Mouse (Mus musculus): ENCODE measurements at regions not wholly inside any gene's neighbourhood (a gene's known extent, or its start where the extent isn't known, plus 50 kb on each side); places are given as distances from the start of the nearest gene placed in this dataset.

DNA sequence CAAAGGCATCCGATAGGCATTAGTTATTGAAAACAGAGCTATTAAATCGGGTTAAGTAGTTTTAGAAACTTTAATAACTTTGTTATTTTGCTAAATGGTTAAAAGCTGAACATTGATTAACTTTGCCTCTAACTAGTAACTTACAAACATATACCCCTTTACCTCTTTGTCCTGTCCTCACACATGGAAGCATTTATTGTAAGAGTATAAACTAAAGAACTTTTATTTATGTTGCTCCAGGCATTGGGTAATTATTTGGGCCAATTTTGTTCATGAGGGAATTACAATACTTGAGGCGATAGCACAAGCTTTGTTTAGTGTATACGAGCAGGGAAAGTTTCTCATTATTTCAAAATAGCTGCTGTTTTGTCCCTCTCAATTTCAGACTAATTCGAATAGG is 328.4 kb upstream of the Gm9008 start:
- no peak for DNase-seq

DNA sequence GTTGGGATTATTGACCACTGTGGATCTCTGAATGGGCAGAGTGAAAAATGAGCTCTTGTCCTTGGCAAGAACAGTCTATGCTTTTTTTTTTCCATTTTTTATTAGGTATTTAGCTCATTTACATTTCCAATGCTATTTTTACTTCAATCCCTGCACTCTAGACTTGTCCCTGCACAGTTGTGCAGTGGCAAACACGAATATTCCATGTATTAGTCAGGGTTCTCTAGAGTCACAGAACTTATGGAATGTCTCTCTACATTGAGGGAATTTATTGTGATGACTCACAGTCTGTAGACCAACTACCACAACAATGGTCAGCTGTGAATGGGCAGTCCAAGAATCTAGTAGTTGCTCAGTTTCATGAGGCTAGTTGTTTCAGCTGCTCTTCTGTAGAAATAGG is 305.4 kb upstream of the Gm9008 start:
- DNase-seq: no peak

DNA sequence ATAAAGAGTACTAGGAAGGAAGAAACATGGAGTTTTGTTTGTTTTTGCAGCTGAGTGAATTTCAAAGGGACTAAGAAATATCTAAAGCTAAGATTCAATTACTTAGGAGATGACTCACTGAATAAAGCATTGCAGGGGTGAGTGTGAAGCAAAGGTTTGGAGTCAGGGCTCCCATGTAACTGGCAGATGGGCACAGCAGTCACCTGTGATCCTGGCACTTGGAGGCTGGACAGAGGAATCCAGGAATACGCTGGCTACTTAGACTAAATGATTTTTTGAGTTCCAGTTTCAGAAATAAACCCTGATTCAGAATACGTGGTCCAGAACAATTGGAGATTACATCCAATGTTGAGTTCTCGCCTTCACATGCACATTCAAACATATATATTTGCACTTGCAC is 282.6 kb upstream of the Gm9008 start:
- DNase-seq: no peak

DNA sequence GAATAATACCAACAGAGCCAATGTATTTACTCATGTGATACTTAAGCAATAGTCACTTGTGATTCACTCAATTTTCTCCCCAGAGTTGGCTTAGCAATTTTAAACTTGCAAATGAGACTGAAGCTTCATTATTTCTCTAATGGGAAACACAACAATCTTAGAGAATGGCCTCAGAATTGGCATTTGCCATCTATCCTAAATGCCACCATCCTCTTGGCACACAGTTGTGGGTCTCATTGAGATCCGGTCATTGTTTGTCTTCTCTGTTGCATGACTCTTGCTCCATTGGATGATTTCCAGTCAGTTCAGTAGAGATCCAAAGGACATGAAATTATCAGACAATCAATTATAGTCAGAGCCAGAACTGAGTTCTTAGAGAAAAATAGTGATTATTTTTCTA is 280.6 kb upstream of the Gm9008 start:
- no peak for DNase-seq

DNA sequence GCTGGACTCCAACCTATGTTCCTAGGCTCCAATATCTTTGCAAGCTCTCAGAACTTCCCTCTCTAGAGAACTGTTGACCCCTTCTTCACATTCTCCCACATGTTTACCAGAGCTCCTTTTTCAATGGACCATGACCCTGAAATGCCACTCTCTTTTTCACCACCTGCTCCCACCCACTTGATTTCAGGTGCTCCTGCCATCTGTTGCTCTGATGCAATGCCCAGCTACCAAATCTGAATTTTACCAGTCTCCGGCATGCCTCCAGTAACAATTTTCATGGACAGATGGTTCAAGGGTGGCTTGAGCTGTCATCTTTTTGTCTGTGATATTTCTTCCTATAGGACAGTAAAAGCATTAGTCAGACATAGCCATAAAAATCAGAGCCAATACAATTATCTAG is 279.5 kb upstream of the Gm9008 start:
- no peak for DNase-seq

DNA sequence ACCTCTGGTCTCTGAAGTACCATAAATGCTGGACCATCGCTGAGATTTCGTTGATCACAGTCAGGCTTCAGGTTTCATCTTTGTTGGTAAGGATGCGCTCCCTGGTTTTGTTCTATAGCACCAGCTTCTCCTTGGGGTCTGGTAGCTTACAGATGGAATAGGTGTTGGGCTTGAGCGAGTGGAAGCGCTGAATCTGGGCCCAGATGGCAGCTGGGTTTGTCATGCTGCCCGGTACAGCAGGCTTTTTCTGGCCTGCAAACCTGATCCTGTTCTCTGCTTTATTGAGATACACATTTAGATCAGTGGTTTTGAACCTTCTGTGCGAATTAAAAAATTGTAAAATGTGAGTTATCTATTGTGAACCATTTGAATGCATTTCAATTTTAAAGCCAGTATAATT is 266.3 kb upstream of the Gm9008 start:
- no peak for DNase-seq

DNA sequence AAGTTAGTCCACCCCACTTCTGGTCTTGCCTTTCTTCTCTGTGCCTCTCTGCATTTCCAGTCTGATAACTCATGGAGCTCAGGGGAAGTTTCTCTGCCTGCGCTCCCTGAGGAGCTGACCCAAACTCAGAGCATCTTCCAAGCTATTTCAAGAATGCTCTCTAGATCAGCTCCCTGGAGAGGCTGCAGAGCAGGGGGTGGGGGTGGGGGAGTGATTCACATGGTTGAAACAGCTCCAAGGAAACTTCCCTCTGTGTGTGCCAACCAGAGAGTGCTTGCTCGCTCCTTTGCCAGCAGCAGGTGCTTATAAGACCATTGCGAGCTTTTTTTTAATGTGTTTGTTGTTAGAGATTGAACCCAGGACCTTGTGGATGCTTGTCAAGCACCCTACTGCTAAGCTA is 257.3 kb upstream of the Gm9008 start:
- DNase-seq: peak; percentile 15

Measured in kidney, postnatal 14 days (tissue).